Mouse (Mus musculus): ENCODE measurements around the gene Kcnk5. TPM values are rescaled to one million over a fixed set of nuclear protein-coding genes. Genes with fewer than 3 reads are reported as not detected.

Kcnk5 gene
- total RNA-seq, 2 experiments from 2014 or later = 0.83 to 1.0 TPM

DNA sequence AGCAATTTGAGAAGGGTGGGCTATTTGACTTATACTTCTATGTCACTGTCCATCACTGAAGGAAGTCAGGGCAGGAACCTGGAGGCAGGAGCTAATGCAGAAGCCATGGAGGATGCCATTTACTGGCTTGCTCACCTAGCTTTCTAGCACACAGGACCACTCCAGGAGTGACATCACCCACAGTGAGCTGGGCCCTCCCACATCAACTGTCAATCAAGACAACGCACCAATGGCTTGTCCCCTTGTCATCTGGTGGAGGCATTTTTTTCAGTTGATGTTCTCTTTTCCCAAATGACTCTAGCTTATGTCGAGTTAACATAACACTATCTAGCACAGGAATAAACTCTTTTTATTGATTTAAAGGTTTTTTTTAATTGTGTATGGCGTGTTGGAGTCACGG is 12.4 kb downstream of the Kcnk5 start:
- intact Hi-C loops (cut with DNase I) = no loop called here
- DNase-seq = no peak

GRCm38 (mm10) chr14:20168478-20168877 is 13.1 kb downstream of the Kcnk5 start:
- intact Hi-C loops (cut with DNase I) = no loop called here

GRCm38 (mm10) chr14:20168054-20168453 is 13.6 kb downstream of the Kcnk5 start:
- intact Hi-C loops (cut with DNase I) = no loop called here
- no peak for DNase-seq

More at GRCm38 (mm10) chr14:20168478-20168877, 13.1 kb downstream of the Kcnk5 start:
- DNase-seq = no peak

DNA sequence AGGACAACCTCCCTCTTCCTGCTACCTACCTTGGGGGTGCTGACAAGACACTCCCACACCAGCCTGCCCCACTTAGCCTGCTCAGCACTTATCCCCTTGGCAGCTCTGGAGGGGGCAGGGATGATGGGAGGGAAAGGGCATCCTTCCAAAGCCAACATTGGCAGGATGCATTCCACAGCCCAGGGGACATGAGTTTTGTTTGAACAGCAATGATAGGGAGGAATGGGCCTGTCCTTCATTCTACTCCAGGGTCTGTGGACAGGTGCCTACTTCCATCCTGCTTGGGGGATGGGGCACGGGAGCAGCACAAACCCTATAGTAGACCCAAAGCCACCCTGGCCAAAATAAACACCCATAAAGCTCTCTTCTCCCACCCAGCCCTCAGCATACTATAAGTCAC is 16.2 kb downstream of the Kcnk5 start:
- intact Hi-C loops (cut with DNase I) = no loop called here
- DNase-seq = no peak

- intact Hi-C loops (cut with DNase I) = no loop called here
- no peak for DNase-seq
These were observed 17.2 kb downstream of the Kcnk5 start for GRCm38 (mm10) chr14:20164438-20164837.

GRCm38 (mm10) chr14:20162686-20163085 is 18.9 kb downstream of the Kcnk5 start:
- DNase-seq = no peak

DNA sequence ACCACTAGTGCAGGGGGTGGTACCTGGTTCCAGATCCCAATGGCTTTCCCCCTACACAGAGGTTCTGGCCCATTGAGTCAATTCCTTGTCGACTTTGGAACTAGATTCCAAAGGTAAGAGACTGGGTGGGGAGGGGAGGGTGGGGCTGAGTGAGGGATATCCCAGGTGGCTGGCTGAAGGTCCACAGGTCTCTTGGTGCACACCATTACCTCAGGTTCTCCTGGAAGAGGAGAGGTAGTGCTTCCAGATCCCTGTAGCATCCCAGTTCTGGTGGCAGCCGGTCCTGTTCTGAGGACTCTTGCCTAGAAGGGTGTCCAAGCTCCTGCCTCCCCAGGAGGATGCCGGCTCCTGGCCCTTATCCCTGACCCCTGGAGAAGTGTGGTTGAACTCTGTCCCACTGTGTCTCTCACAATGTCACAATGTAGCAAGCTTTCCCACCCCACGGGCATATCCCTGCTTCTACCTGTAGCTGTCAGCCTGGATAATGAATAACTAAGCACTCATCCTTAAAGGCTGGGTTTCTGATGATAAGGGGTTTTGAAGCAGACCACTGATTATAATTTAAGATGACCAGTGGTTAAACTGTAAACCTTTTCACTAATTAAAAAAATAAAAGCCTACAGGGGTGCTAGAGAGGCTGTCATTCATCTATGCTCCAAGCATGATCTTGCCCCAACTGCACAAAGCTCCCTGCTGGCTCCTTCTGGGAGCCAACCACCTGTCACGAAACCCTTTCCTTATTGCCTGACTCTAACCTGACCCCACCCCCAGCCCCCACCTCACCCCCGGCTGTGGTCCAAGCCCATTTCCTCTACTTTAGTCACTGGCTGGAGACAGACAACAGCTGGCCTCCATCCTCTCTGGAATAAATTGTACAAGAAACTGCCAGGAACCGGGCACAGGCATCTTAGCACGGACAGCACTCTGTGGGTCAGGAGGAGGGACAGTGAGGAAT is 22.6 kb downstream of the Kcnk5 start:
- DNase-seq = peak; percentile 37
- intact Hi-C loops (cut with DNase I) = no loop called here

More at GRCm38 (mm10) chr14:20162686-20163085, 18.9 kb downstream of the Kcnk5 start:
- intact Hi-C loops (cut with DNase I) = no loop called here

DNA sequence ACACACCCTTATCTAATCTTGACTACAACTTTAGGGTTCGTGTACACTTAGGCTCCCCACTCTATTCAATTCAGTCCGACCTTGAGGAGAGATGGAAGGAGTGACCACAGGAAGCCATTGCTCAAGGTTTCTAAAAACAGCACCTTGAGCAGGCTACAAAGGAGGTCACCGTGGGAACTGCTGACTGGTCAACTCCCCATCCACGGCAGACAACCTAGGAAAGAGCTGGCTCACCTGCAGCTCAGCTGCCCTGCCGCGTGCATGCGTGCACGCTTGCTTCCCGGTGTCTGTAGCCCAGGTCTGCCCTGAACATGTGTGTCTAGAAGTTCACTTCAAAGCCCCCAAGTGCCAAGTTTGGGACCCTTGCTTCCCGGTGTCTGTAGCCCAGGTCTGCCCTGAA is 24.0 kb downstream of the Kcnk5 start:
- intact Hi-C loops (cut with DNase I) = no loop called here
- DNase-seq = no peak

- no peak for DNase-seq
- intact Hi-C loops (cut with DNase I) = no loop called here
These were observed 25.9 kb downstream of the Kcnk5 start for GRCm38 (mm10) chr14:20155718-20156117.

DNA sequence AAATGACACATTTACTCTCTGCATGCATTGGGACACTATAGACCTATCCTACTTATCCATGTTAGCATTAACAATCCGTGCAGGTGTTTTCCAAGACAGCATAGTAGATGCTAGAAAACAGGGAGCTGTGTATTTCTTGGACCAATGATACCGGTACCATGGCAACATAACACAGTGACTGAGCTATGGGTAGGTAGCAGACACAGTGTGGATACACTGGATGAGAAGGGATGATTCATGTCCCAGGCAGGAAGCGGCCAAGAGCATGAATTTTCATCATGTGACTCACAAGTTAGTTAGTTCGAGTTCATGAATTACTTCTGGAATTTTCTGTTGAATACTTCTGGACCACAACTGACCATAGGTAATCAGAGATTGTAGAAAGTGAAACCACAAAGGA is 26.7 kb downstream of the Kcnk5 start:
- no peak for DNase-seq
- intact Hi-C loops (cut with DNase I) = no loop called here

DNA sequence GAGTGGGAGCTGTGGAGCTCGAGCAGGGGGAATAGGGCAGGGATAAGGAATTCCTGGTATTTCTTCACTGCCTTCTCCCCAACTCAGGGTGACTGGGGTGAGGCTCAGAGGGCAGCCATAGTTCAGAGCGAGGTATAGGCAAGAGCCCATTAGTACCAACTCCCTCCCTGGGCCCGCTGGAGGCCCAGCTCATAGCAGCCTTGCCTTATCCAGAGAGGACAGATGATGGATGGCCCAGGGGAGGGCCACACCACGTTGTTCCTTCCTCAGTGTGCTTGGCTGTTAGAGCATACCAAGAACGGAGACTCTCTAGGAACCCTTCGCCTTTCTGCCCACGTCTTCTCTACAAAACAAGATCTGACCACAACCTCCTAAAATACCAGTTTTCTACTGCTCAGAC is 27.4 kb downstream of the Kcnk5 start:
- no peak for DNase-seq
- intact Hi-C loops (cut with DNase I) = no loop called here

DNA sequence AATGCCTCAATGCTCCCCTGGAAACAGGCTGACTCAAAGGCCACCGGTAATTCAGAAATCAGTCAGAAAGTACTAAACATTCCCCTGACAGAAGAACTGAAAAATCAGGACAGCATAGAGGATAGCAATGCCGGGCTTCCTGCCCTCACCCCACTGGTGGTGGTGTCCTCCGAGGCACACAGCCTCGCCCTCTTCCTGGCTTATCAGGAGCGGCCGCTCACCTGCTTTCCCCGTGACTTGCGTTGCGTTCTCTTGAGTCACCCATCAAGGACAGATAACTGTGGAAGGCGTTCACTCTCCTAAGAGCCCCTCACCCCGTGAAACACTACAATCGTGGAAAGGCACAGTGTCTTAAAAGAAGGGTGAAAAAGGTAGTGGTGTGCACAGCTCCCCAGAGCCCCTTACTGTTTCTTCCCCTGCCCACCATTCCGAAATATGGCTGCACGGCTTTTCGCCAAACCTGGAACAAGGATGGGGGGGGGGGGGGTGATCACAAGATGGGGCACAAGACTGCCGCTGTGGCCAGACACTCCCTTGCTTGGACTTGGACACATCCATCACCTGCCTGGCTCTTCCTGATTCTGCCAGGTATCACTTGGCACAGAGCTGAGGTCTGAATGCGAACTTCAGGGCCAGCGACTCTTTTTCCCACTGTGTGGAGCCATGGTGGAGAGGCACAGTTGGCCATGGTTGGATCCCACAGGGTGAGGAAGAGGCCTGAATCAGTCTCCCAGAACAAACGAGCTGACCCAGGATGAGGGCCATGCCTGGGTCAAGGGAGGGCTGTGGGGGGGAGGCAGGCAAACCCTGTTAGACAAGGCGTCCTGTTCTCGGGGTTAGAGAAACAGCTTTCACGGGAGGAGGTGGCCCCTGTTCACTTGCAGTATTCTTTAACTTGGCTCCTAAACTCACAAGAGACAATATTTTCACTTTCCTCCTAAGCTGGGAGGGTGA is 32.2 kb downstream of the Kcnk5 start:
- no peak for DNase-seq
- intact Hi-C loops (cut with DNase I) = no loop called here

GRCm38 (mm10) chr14:20148514-20148913 is 33.1 kb downstream of the Kcnk5 start:
- DNase-seq = no peak
- intact Hi-C loops (cut with DNase I) = no loop called here

- intact Hi-C loops (cut with DNase I) = no loop called here
- DNase-seq = no peak
These were observed 33.8 kb downstream of the Kcnk5 start for GRCm38 (mm10) chr14:20147854-20148253.

- DNase-seq = peak; percentile 7
- intact Hi-C loops (cut with DNase I) = no loop called here
These were observed 37.5 kb downstream of the Kcnk5 start for GRCm38 (mm10) chr14:20144093-20144492.

GRCm38 (mm10) chr14:20138484-20139355 is 42.9 kb downstream of the Kcnk5 start, which contains the start of gene Saysd1:
Gene Saysd1 (minus strand): TSS chr14:20138534.
- intact Hi-C loops (cut with DNase I) = no loop called here
- DNase-seq = no peak

DNA sequence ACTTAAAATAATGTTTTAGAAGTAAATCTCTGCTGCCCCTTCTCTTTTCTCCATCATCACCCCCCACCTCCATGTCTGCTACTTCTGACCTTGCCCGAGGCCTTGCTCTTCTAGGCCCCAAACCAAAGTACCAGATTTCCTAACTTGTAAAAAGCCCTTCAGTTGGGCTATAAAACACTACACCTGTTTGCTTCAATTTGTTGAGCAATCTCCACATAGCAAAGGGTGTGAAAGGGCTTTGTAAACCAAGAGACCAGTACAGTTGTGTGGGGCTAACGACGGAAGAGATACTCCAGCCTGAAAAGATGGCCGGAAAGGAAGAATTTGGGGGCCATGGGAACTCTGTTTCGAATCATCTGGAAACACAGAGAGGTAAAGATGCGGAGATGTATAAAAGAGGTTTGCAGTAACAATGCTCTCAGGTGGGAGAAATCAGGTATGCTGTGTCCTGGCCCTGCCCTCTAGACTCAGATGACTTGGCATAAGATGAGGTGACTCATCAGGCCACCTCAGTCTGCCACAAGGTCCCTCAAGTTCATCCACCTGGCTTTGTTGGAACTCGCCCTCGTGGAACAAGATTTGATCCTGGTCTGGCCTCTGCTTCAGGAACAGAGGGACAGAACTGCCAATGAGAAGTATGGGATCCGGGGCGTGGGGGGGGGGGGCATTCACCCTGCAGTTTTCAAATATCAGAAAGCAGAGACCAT is 46.5 kb downstream of the Kcnk5 start:
- intact Hi-C loops (cut with DNase I) = no loop called here
- DNase-seq = no peak

- DNase-seq = no peak
- intact Hi-C loops (cut with DNase I) = no loop called here
These were observed 53.4 kb downstream of the Kcnk5 start for GRCm38 (mm10) chr14:20128162-20128561.

GRCm38 (mm10) chr14:20127406-20128087 is 54.1 kb downstream of the Kcnk5 start:
- DNase-seq = no peak
- intact Hi-C loops (cut with DNase I) = no loop called here
